Mouse (Mus musculus) E14TG2a.4 (cell line): ENCODE measurements around the gene Lrrc2.

Experiments used
- CTCF ChIP-seq: conservative IDR thresholded peaks from 2 replicates; pipeline ENCODE4 v1.5.1; 2014; ENCODE audit warnings: low read length
- NANOG ChIP-seq: IDR thresholded peaks from 2 replicates; pipeline ENCODE4 v1.6.1; 2014; ENCODE audit warnings: borderline replicate concordance, low read length, mixed read lengths
- POU5F1 ChIP-seq: IDR thresholded peaks from 2 replicates; pipeline ENCODE4 v1.6.1; 2014; ENCODE audit warnings: low read length, borderline replicate concordance

GRCm38 (mm10) chr9:110994716-110995172 is 43.4 kb downstream of the Lrrc2 start:
- TF ChIP-seq CTCF (no peak), NANOG (no peak), POU5F1 (no peak)
